17 mouse cellular contexts compared by ENCODE assay signal in genomic region chr5:113108165-113108764, GRCm38 (mm10). TPM values are rescaled to one million over a fixed set of nuclear protein-coding genes. Genes with fewer than 3 reads are reported as not detected.
DNase-seq lines count a peak whose midpoint lies in the region; ATAC-seq and TF ChIP-seq lines count a peak whose summit lies in the region.
"Had no signal": no experiment of that assay in that cellular context is flagged by ENCODE, and none has a peak within 500 bp of the region (broad histone marks: within the 10 kb centered on the region; RNA-seq: fewer than 3 reads in every experiment).

No protein-coding gene starts in this region.

- peak; percentile 56; the same call in 1 of the 2 replicates for ATAC-seq in heart, embryonic 12.5 days (ENCODE audit: insufficient number of reproducible peaks, low FRiP score)
- ATAC-seq in embryonic facial prominence, embryonic 15.5 days (ENCODE audit: insufficient number of reproducible peaks, low FRiP score, low TSS enrichment, low read depth) = no peak
- ATAC-seq in limb, embryonic 15.5 days (ENCODE audit: insufficient number of reproducible peaks, low FRiP score, low TSS enrichment, low read depth) = 0 out of 2 replicates have a peak, but pooled peaks have one; percentile 32
- ATAC-seq: Patski had no signal

- 0 out of 2 replicates have a peak, but pooled peaks cover 3% of the 10 kb centered on the region for H3K36me3 ChIP-seq in heart, embryonic 12.5 days
- no peaks in the 10 kb centered on the region for H3K36me3 ChIP-seq in C2C12 (ENCODE audit: control insufficient read depth, insufficient read depth)
- no peaks in the 10 kb centered on the region for H3K36me3 ChIP-seq in embryonic facial prominence, embryonic 15.5 days
- no peaks in the 10 kb centered on the region for H3K36me3 ChIP-seq in limb, embryonic 15.5 days
- H3K36me3 ChIP-seq: hindbrain, embryonic 15.5 days; kidney, embryonic 15.5 days had no signal

- no peak overlapping the region for H3K9ac ChIP-seq in heart, embryonic 12.5 days
- H3K9ac ChIP-seq in embryonic facial prominence, embryonic 15.5 days = no peak overlapping the region
- no peak overlapping the region for H3K9ac ChIP-seq in limb, embryonic 15.5 days
- H3K9ac ChIP-seq: hindbrain, embryonic 15.5 days; kidney, embryonic 15.5 days had no signal

- H3K4me3 ChIP-seq in heart, embryonic 12.5 days = no peak overlapping the region
- H3K4me3 ChIP-seq in C2C12 (ENCODE audit: insufficient read depth, poor library complexity, severe bottlenecking) = peak overlapping the region; percentile 2
- H3K4me3 ChIP-seq in embryonic facial prominence, embryonic 15.5 days (replicated peaks) = no peak overlapping the region
- no peak overlapping the region for H3K4me3 ChIP-seq in limb, embryonic 15.5 days
- H3K4me3 ChIP-seq: erythroblast, embryonic 14.5 days; hindbrain, embryonic 15.5 days; kidney, embryonic 15.5 days; layer of hippocampus, adult 2 months had no signal

- DNase-seq in heart, postnatal 36 days = no peak
- no peak for DNase-seq in urinary bladder, postnatal 10 days (ENCODE audit: low spot score)
- no peak for DNase-seq in right cerebral cortex, postnatal 25 days
- DNase-seq: cerebellum, adult 11-12 months had no signal

- H3K79me2 ChIP-seq in C2C12 (ENCODE audit: control insufficient read depth, insufficient read depth) = no peaks in the 10 kb centered on the region

- H3K4me1 ChIP-seq in heart, embryonic 12.5 days (replicated peaks) = peaks cover 73% of the 10 kb centered on the region
- H3K4me1 ChIP-seq in embryonic facial prominence, embryonic 15.5 days = peaks cover 41% of the 10 kb centered on the region
- H3K4me1 ChIP-seq in limb, embryonic 15.5 days = peaks cover 38% of the 10 kb centered on the region

- H3K9me3 ChIP-seq in heart, embryonic 12.5 days (replicated peaks) = no peaks in the 10 kb centered on the region
- no peaks in the 10 kb centered on the region for H3K9me3 ChIP-seq in embryonic facial prominence, embryonic 15.5 days (replicated peaks)
- H3K9me3 ChIP-seq in limb, embryonic 15.5 days = no peaks in the 10 kb centered on the region
- H3K9me3 ChIP-seq: hindbrain, embryonic 15.5 days; kidney, embryonic 15.5 days had no signal

- H3K27ac ChIP-seq in heart, embryonic 12.5 days (ENCODE audit: poor library complexity, severe bottlenecking) = peak overlapping the region; percentile 89
- H3K27ac ChIP-seq in embryonic facial prominence, embryonic 15.5 days (replicated peaks) = peak overlapping the region; percentile 51
- H3K27ac ChIP-seq in limb, embryonic 15.5 days = peak overlapping the region; percentile 54
- H3K27ac ChIP-seq: hindbrain, embryonic 15.5 days; kidney, embryonic 15.5 days had no signal

- peak overlapping the region; percentile 16; the same call in 1 of the 2 replicates for H3K4me2 ChIP-seq in heart, embryonic 12.5 days
- no peak overlapping the region for H3K4me2 ChIP-seq in embryonic facial prominence, embryonic 15.5 days (replicated peaks)
- no peak overlapping the region for H3K4me2 ChIP-seq in limb, embryonic 15.5 days
- H3K4me2 ChIP-seq: hindbrain, embryonic 15.5 days; kidney, embryonic 15.5 days; midbrain, embryonic 11.5 days had no signal

- no peaks in the 10 kb centered on the region for H3K27me3 ChIP-seq in heart, embryonic 12.5 days (replicated peaks)
- H3K27me3 ChIP-seq in C2C12 (ENCODE audit: control insufficient read depth, insufficient read depth, insufficient read length) = no peaks in the 10 kb centered on the region
- H3K27me3 ChIP-seq in embryonic facial prominence, embryonic 15.5 days = no peaks in the 10 kb centered on the region
- H3K27me3 ChIP-seq in limb, embryonic 15.5 days = no peaks in the 10 kb centered on the region
- H3K27me3 ChIP-seq: hindbrain, embryonic 15.5 days; kidney, embryonic 15.5 days; Patski had no signal

- intact Hi-C loops in heart, postnatal 36 days (cut with DNase I) = no loop called here

- no peaks in the 10 kb centered on the region for H3K79me3 ChIP-seq in C2C12 (ENCODE audit: low read depth)

- WGBS in heart, embryonic 12.5 days = 34% methylated on average over 11 of the region's 11 CpGs
- WGBS in embryonic facial prominence, embryonic 15.5 days = 60% methylated on average over 11 of the region's 11 CpGs
- WGBS in limb, embryonic 15.5 days = 66% methylated on average over 11 of the region's 11 CpGs

- no peak overlapping the region for H3ac ChIP-seq in C2C12 (ENCODE audit: control insufficient read depth, insufficient read length, low read depth)

- no peak for TF ChIP-seq CTCF in C2C12 (IDR thresholded peaks at IDR 0.05; ENCODE audit: control insufficient read depth, insufficient read depth, insufficient read length)

TF ChIP-seq in C2C12, 6 proteins besides CTCF, POLR2A, EP300 and RAD21:
- TF ChIP-seq MYOG (IDR thresholded peaks at IDR 0.05; ENCODE audit: control insufficient read depth, extremely low read depth, insufficient read length) = no peak
- no peak for TF ChIP-seq CEBPB (IDR thresholded peaks at IDR 0.05; ENCODE audit: low read depth)
- TF ChIP-seq USF1 (IDR thresholded peaks at IDR 0.05; ENCODE audit: low read depth) = no peak
- TF ChIP-seq MYOD1 (IDR thresholded peaks at IDR 0.05; ENCODE audit: control insufficient read depth, insufficient read length, low read depth) = no peak
- TF ChIP-seq FOSL1 (IDR thresholded peaks at IDR 0.05; ENCODE audit: insufficient read depth, low read length, poor library complexity, severe bottlenecking) = no peak
- no peak for TF ChIP-seq MAX (IDR thresholded peaks at IDR 0.05)

RNA-seq across cellular contexts. Expression of gene Crybb3, which starts 26.9 kb away (rescaled TPM):
- polyA plus RNA-seq in heart, embryonic 12.5 days (2016; fragmentation: Nextera tagmentation; extraction: Ambion mirVana) = 1.4 and 1.5 TPM in 2 replicates
- 1 to 10 TPM in 1 of 2 experiments, under 1 TPM in 1; 0.28 to 1.8 TPM for total RNA-seq in heart, postnatal 36 days (2021)
- not detected for polyA plus RNA-seq in C2C12 (2012; fragmentation: generic; extraction: Trizol)
- polyA plus RNA-seq in embryonic facial prominence, embryonic 15.5 days (2015; fragmentation: Nextera tagmentation; extraction: Ambion mirVana) = 5.0 and 5.4 TPM in 2 replicates
- polyA plus RNA-seq in limb, embryonic 15.5 days (2015; fragmentation: Nextera tagmentation; extraction: Ambion mirVana) = 1.0 and 1.8 TPM in 2 replicates
- polyA plus RNA-seq: erythroblast, embryonic 14.5 days had no signal

RNA-seq across cellular contexts. Expression of gene Crybb2, which starts 38.3 kb away (rescaled TPM):
- not detected in 2 replicates for polyA plus RNA-seq in heart, embryonic 12.5 days (2016; fragmentation: Nextera tagmentation; extraction: Ambion mirVana)
- total RNA-seq in heart, postnatal 36 days (2021) = not detected
- polyA plus RNA-seq in C2C12 (2012; fragmentation: generic; extraction: Trizol) = not detected
- not detected in 2 replicates for polyA plus RNA-seq in embryonic facial prominence, embryonic 15.5 days (2015; fragmentation: Nextera tagmentation; extraction: Ambion mirVana)
- not detected in 2 replicates for polyA plus RNA-seq in limb, embryonic 15.5 days (2015; fragmentation: Nextera tagmentation; extraction: Ambion mirVana)
- total RNA-seq: layer of hippocampus, adult 2 months; left cerebral cortex, adult 8-10 months had no signal
- polyA plus RNA-seq: erythroblast, embryonic 14.5 days; frontal cortex, adult 2 months; gonadal fat pad, adult 2 months; hindbrain, embryonic 15.5 days; kidney, embryonic 15.5 days; midbrain, embryonic 11.5 days; Patski had no signal
